Mouse (Mus musculus): ENCODE data around the gene Ubash3a. TPM values are rescaled to one million over a fixed set of nuclear protein-coding genes. Genes with fewer than 3 reads are reported as not detected.

Ubash3a gene
- total and polyA plus RNA-seq, 2 experiments from 2014 or later, result 0.21 TPM; not detected in 1

DNA sequence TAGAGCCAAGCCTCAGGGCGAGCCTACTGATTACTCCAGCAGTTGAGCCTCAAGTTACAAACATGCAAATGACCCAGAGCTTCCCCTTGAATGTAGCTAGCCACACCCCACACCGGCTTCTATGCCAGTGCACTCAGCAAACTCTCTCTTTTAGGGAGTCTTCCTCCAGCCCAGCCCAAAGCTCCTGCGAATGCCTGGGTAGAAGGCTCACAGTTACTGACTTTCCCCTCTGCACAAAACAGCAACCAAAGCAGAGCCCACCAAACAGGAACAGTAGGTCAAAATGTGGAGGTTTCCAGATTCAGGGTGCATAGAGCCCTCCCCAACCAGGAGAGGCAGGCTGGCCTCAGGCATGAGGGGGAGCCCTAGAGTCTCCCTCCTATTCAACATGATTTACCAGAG, 57.5 kb downstream of the Ubash3a start:
- WGBS, result 30% methylated on average over 3 of the region's 3 CpGs
- no peak for TF ChIP-seq CTCF (IDR thresholded peaks at IDR 0.05; ENCODE audit: low read depth)
- no peaks in the 10 kb centered on the region for H3K27me3 ChIP-seq (ENCODE audit: insufficient read depth, low read length)
- H3K4me3 ChIP-seq (ENCODE audit: low read length), result no peak overlapping the region
- H3K9ac ChIP-seq (replicated peaks; ENCODE audit: low read length), result no peak overlapping the region
- H3K9me3 ChIP-seq (ENCODE audit: low read length), result no peaks in the 10 kb centered on the region
- H3K27ac ChIP-seq, result no peak overlapping the region
- no peaks in the 10 kb centered on the region for H3K36me3 ChIP-seq (ENCODE audit: insufficient read depth, low read length)
- H3K4me1 ChIP-seq (ENCODE audit: insufficient read depth, low read length), result no peaks in the 10 kb centered on the region
- DNase-seq (ENCODE audit: low spot score), result no peak
- no peak for ATAC-seq
- no peak overlapping the region for H3K4me2 ChIP-seq (ENCODE audit: low read depth, low read length)

- Histone ChIP-seq H3K27me3 (ENCODE audit: insufficient read depth, low read length) (no peaks in the 10 kb centered on the region), H3K4me2 (ENCODE audit: low read depth, low read length) (no peak overlapping the region), H3K9me3 (ENCODE audit: low read length) (no peaks in the 10 kb centered on the region), H3K4me1 (ENCODE audit: insufficient read depth, low read length) (no peaks in the 10 kb centered on the region), H3K36me3 (ENCODE audit: insufficient read depth, low read length) (no peaks in the 10 kb centered on the region), H3K9ac (replicated peaks; ENCODE audit: low read length) (no peak overlapping the region), H3K4me3 (ENCODE audit: low read length) (no peak overlapping the region), H3K27ac (no peak overlapping the region)
- TF ChIP-seq CTCF (IDR thresholded peaks at IDR 0.05; ENCODE audit: low read depth), result no peak
- no peak for DNase-seq (ENCODE audit: low spot score)
- no peak for ATAC-seq
- 91% methylated on average over 9 of the region's 9 CpGs for WGBS
These were observed 58.2 kb downstream of the Ubash3a start for GRCm38 (mm10) chr17:31265831-31266230.

- DNase-seq (ENCODE audit: low spot score) (no peak), ATAC-seq (no peak)
- no peak for TF ChIP-seq CTCF (IDR thresholded peaks at IDR 0.05; ENCODE audit: low read depth)
- no peaks in the 10 kb centered on the region for H3K9me3 ChIP-seq (ENCODE audit: low read length)
- no peak overlapping the region for H3K4me2 ChIP-seq (ENCODE audit: low read depth, low read length)
- H3K4me1 ChIP-seq (ENCODE audit: insufficient read depth, low read length), result no peaks in the 10 kb centered on the region
- no peak overlapping the region for H3K9ac ChIP-seq (replicated peaks; ENCODE audit: low read length)
- H3K27ac ChIP-seq, result no peak overlapping the region
- 85% methylated on average over 7 of the region's 7 CpGs for WGBS
- no peaks in the 10 kb centered on the region for H3K36me3 ChIP-seq (ENCODE audit: insufficient read depth, low read length)
- no peaks in the 10 kb centered on the region for H3K27me3 ChIP-seq (ENCODE audit: insufficient read depth, low read length)
- H3K4me3 ChIP-seq (ENCODE audit: low read length), result no peak overlapping the region
These were observed 58.8 kb downstream of the Ubash3a start for GRCm38 (mm10) chr17:31266321-31266950.

DNA sequence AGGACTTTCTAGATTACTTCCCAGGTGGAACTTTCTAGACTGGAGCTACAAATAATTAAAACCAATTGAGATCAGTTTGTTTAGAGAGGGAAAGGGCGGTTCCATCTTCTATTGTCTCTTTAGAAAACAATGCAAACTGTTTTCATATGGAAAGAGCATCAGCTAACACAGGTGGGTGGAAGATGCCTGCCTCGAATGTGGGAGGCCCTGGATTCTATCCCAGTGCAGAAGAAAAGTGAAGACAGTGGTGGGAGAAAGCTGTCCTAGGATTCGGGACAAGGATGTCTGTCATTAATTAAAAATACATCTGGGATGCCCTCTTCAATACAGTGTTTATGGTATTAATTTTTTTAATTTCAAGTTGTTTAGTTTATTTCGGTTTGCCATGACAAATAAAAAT, 59.5 kb downstream of the Ubash3a start:
- Histone ChIP-seq H3K9ac (replicated peaks; ENCODE audit: low read length) (no peak overlapping the region), H3K27me3 (ENCODE audit: insufficient read depth, low read length) (no peaks in the 10 kb centered on the region), H3K36me3 (ENCODE audit: insufficient read depth, low read length) (no peaks in the 10 kb centered on the region), H3K4me1 (ENCODE audit: insufficient read depth, low read length) (no peaks in the 10 kb centered on the region), H3K4me2 (ENCODE audit: low read depth, low read length) (no peak overlapping the region), H3K9me3 (ENCODE audit: low read length) (no peaks in the 10 kb centered on the region), H3K4me3 (ENCODE audit: low read length) (no peak overlapping the region), H3K27ac (no peak overlapping the region)
- ATAC-seq (no peak), DNase-seq (ENCODE audit: low spot score) (no peak)
- no peak for TF ChIP-seq CTCF (IDR thresholded peaks at IDR 0.05; ENCODE audit: low read depth)
- WGBS, result 82% methylated on average over 4 of the region's 4 CpGs

- 83% methylated on average over 6 of the region's 6 CpGs for WGBS
- H3K27me3 ChIP-seq (ENCODE audit: insufficient read depth, low read length), result no peaks in the 10 kb centered on the region
- no peak for TF ChIP-seq CTCF (IDR thresholded peaks at IDR 0.05; ENCODE audit: low read depth)
These were observed 59.9 kb downstream of the Ubash3a start for GRCm38 (mm10) chr17:31267603-31268002.

GRCm38 (mm10) chr17:31268016-31268415, 60.3 kb downstream of the Ubash3a start:
- Histone ChIP-seq H3K4me1 (ENCODE audit: insufficient read depth, low read length) (no peaks in the 10 kb centered on the region), H3K36me3 (ENCODE audit: insufficient read depth, low read length) (no peaks in the 10 kb centered on the region), H3K27me3 (ENCODE audit: insufficient read depth, low read length) (no peaks in the 10 kb centered on the region), H3K27ac (no peak overlapping the region), H3K9me3 (ENCODE audit: low read length) (no peaks in the 10 kb centered on the region), H3K4me3 (ENCODE audit: low read length) (no peak overlapping the region), H3K4me2 (ENCODE audit: low read depth, low read length) (no peak overlapping the region), H3K9ac (replicated peaks; ENCODE audit: low read length) (no peak overlapping the region)
- DNase-seq (ENCODE audit: low spot score) (no peak), ATAC-seq (no peak)
- 80% methylated on average over 1 of the region's 1 CpGs for WGBS
- no peak for TF ChIP-seq CTCF (IDR thresholded peaks at IDR 0.05; ENCODE audit: low read depth)

More at GRCm38 (mm10) chr17:31267603-31268002, 59.9 kb downstream of the Ubash3a start:
- Histone ChIP-seq H3K9me3 (ENCODE audit: low read length) (no peaks in the 10 kb centered on the region), H3K9ac (replicated peaks; ENCODE audit: low read length) (no peak overlapping the region), H3K4me3 (ENCODE audit: low read length) (no peak overlapping the region), H3K36me3 (ENCODE audit: insufficient read depth, low read length) (no peaks in the 10 kb centered on the region), H3K4me2 (ENCODE audit: low read depth, low read length) (no peak overlapping the region), H3K27ac (no peak overlapping the region), H3K4me1 (ENCODE audit: insufficient read depth, low read length) (no peaks in the 10 kb centered on the region)
- DNase-seq (ENCODE audit: low spot score), result no peak
- ATAC-seq, result no peak

DNA sequence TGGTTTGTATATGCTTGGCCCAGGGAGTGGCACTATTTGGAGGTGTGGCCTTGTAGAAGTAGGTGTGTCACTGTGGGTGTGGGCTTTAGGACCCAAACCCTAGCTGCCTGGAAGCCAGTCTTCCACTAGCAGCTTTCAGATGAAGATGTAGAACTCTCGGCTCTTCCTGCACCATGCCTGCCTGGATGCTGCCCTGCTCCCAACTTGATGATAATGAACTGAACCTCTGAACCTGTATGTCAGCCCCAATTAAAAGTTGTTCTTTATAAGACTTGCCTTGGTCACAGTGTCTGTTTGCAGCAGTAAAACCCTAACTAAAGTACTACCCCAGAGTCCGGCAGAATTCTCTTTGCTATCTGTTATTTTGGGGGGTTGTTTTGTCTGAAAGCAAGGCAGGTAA, 62.1 kb downstream of the Ubash3a start:
- no peak for TF ChIP-seq CTCF (IDR thresholded peaks at IDR 0.05; ENCODE audit: low read depth)
- H3K27ac ChIP-seq, result no peak overlapping the region
- no peak overlapping the region for H3K4me3 ChIP-seq (ENCODE audit: low read length)
- H3K36me3 ChIP-seq (ENCODE audit: insufficient read depth, low read length), result no peaks in the 10 kb centered on the region
- no peaks in the 10 kb centered on the region for H3K4me1 ChIP-seq (ENCODE audit: insufficient read depth, low read length)
- H3K9ac ChIP-seq (replicated peaks; ENCODE audit: low read length), result no peak overlapping the region
- H3K9me3 ChIP-seq (ENCODE audit: low read length), result no peaks in the 10 kb centered on the region
- 86% methylated on average over 2 of the region's 2 CpGs for WGBS
- ATAC-seq, result no peak
- H3K27me3 ChIP-seq (ENCODE audit: insufficient read depth, low read length), result no peaks in the 10 kb centered on the region
- no peak overlapping the region for H3K4me2 ChIP-seq (ENCODE audit: low read depth, low read length)
- no peak for DNase-seq (ENCODE audit: low spot score)
